Comparison of ENCODE assay signal across 26 mouse cellular contexts in the genomic region with DNA sequence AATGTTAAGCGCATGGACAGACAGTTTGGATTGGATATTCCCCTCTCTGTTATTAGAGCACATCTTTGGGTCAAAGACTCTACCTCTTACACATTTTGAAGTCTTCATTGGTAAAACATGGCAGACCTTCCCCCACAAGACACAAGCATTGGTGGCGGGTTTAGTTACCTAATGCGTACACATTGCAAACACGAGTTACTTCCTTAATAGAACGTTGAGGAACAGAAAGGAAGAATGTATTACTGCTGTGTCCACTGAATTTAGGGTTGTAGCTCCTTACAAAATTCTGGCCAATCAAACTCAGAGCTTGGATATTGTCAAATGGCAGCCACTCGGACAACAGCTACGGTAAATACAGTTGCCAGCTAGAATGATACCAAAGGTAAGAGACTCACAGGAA. TPM values are rescaled to one million over a fixed set of nuclear protein-coding genes. Genes with fewer than 3 reads are reported as not detected.
A peak's percentile ranks its signal among the peaks of the same experiment; 100 is the strongest.
DNase-seq lines count a peak whose midpoint lies in the region; ATAC-seq and TF ChIP-seq lines count a peak whose summit lies in the region.
"Had no signal": no experiment of that assay in that cellular context is flagged by ENCODE, and none has a peak within 500 bp of the region (broad histone marks: within the 10 kb centered on the region; RNA-seq: fewer than 3 reads in every experiment).

No protein-coding gene starts in this region.

- H3K27ac ChIP-seq in bone marrow, adult 2 months (ENCODE audit: control insufficient read depth, insufficient read depth, low read depth, low read length, poor library complexity): peak overlapping the region; percentile 29; the same call in 1 of the 2 replicates
- H3K27ac ChIP-seq: embryonic facial prominence, embryonic 13.5 days; embryonic facial prominence, embryonic 15.5 days; forebrain, embryonic 10.5 days; forebrain, embryonic 12.5 days had no signal

- TF ChIP-seq CTCF in bone marrow, adult 2 months (IDR thresholded peaks at IDR 0.05; ENCODE audit: control insufficient read depth, insufficient read depth, low read length): no peak

- no peak for DNase-seq in gastrocnemius, postnatal 25 days
- DNase-seq in layer of hippocampus, postnatal 10 days (ENCODE audit: low spot score in 2 of 2): no peak
- DNase-seq: adrenal gland, adult 8-10 months; adrenal gland, postnatal 14 days; adrenal gland, postnatal 36 days; B cell, adult 2 months; cerebellum, adult 11 months; cerebellum, adult 18-20 months; cerebellum, adult 8-10 months; cerebellum, adult 9-11 months; cerebellum, postnatal 14 days; cerebellum, postnatal 36 days; embryo, embryonic 11 days had no signal

- no peaks in the 10 kb centered on the region; the same call in none of the 2 replicates for H3K4me1 ChIP-seq in bone marrow, adult 2 months (ENCODE audit: control insufficient read depth, insufficient read depth, low read length)
- H3K4me1 ChIP-seq: embryonic facial prominence, embryonic 13.5 days; embryonic facial prominence, embryonic 15.5 days; forebrain, embryonic 10.5 days; forebrain, embryonic 12.5 days had no signal

- TF ChIP-seq POLR2A in bone marrow, adult 2 months (IDR thresholded peaks at IDR 0.05; ENCODE audit: borderline replicate concordance, control insufficient read depth, low read depth, low read length): no peak

- H3K4me3 ChIP-seq in bone marrow, adult 2 months (replicated peaks; ENCODE audit: control insufficient read depth, low read depth, low read length): no peak overlapping the region
- H3K4me3 ChIP-seq: embryonic facial prominence, embryonic 13.5 days; embryonic facial prominence, embryonic 15.5 days; erythroblast, embryonic 14.5 days; forebrain, embryonic 10.5 days; forebrain, embryonic 12.5 days had no signal

- peak; percentile 78 for ATAC-seq in megakaryocyte, adult 5-6 weeks (ENCODE audit: poor library complexity, severe bottlenecking)
- 0 out of 2 replicates have a peak, but pooled peaks have one; percentile 37 for ATAC-seq in monocyte, adult 5-6 weeks (replicated peaks; ENCODE audit: insufficient number of reproducible peaks, low FRiP score, low TSS enrichment, poor library complexity, severe bottlenecking)
- ATAC-seq: activated CD4-positive, CD25-positive, alpha-beta regulatory T cell, adult 4 months; CD4-positive, CD25-positive, alpha-beta regulatory T cell, adult 4 months; forebrain, embryonic 14.5 days; forebrain, embryonic 16.5 days; Patski had no signal

- WGBS in bone marrow, adult 2 months: 54% methylated on average over 7 of the region's 7 CpGs

RNA-seq across cellular contexts. Expression of a gene that starts 12.7 kb away (rescaled TPM):
- 49.3 and 141 TPM in 2 replicates for polyA plus RNA-seq in bone marrow, adult 2 months (2011; ENCODE audit: insufficient read depth, insufficient read length, low replicate concordance, missing spikeins)
- 1,942 and 2,045 TPM in 2 replicates for total RNA-seq in megakaryocyte, adult 5-6 weeks (2015)
- total RNA-seq in megakaryocyte, adult 5-6 weeks (2017): 1,369 and 1,731 TPM in 2 replicates
- total RNA-seq in monocyte, adult 5-6 weeks (2017): 887 to 1,580 TPM (median 1,277 TPM) in 3 replicates
- 1 to 10 TPM in 1 of 2 experiments, not detected in 1; 1.3 TPM for total RNA-seq in gastrocnemius, postnatal 25 days (2021)
- total RNA-seq in layer of hippocampus, postnatal 10 days (2021): not detected

RNA-seq across cellular contexts. Expression of a gene that starts 41.2 kb away (rescaled TPM):
- 26.8 and 45.5 TPM in 2 replicates for polyA plus RNA-seq in bone marrow, adult 2 months (2011; ENCODE audit: insufficient read depth, insufficient read length, low replicate concordance, missing spikeins)
- 45.6 and 56.6 TPM in 2 replicates for total RNA-seq in megakaryocyte, adult 5-6 weeks (2015)
- 81.4 and 81.5 TPM in 2 replicates for total RNA-seq in megakaryocyte, adult 5-6 weeks (2017)
- 71.7 to 79.2 TPM (median 74.8 TPM) in 3 replicates for total RNA-seq in monocyte, adult 5-6 weeks (2017)
- 10 to 100 TPM; 91.6 to 94.1 TPM for total RNA-seq in gastrocnemius, postnatal 25 days (2021)
- total RNA-seq in layer of hippocampus, postnatal 10 days (2021): 10 to 100 TPM; 75.6 to 77.3 TPM

RNA-seq across cellular contexts. Expression of a gene that starts 58.9 kb away (rescaled TPM):
- polyA plus RNA-seq in bone marrow, adult 2 months (2011; ENCODE audit: insufficient read depth, insufficient read length, low replicate concordance, missing spikeins): 6.8 and 12.5 TPM in 2 replicates
- 36.7 and 39.9 TPM in 2 replicates for total RNA-seq in megakaryocyte, adult 5-6 weeks (2015)
- total RNA-seq in megakaryocyte, adult 5-6 weeks (2017): 42.2 and 45.1 TPM in 2 replicates
- 29.8 to 43.7 TPM (median 33.5 TPM) in 3 replicates for total RNA-seq in monocyte, adult 5-6 weeks (2017)
- 1 to 10 TPM; 4.7 to 6.4 TPM for total RNA-seq in gastrocnemius, postnatal 25 days (2021)
- 10 to 100 TPM; 15.1 to 18.8 TPM for total RNA-seq in layer of hippocampus, postnatal 10 days (2021)

Comparison
In these comparisons a context has a peak if more than half of its experiments do, and no peak if none do; other contexts are left out.
1. RNA of a gene that starts 12.7 kb away (total RNA-seq): 1,369 to 2,045 TPM in megakaryocyte, adult 5-6 weeks and 887 to 1,580 TPM in monocyte, adult 5-6 weeks; 1.3 TPM in gastrocnemius, postnatal 25 days and not detected in layer of hippocampus, postnatal 10 days; every median in the first group is over 100 times any median in the second.